Mouse (Mus musculus): ENCODE results near the gene Tpte. TPM values are rescaled to one million over a fixed set of nuclear protein-coding genes. Genes with fewer than 3 reads are reported as not detected.

Gene Tpte
- polyA plus RNA-seq (2015; fragmentation: Nextera tagmentation; extraction: Ambion mirVana), result not detected in 2 replicates

DNA sequence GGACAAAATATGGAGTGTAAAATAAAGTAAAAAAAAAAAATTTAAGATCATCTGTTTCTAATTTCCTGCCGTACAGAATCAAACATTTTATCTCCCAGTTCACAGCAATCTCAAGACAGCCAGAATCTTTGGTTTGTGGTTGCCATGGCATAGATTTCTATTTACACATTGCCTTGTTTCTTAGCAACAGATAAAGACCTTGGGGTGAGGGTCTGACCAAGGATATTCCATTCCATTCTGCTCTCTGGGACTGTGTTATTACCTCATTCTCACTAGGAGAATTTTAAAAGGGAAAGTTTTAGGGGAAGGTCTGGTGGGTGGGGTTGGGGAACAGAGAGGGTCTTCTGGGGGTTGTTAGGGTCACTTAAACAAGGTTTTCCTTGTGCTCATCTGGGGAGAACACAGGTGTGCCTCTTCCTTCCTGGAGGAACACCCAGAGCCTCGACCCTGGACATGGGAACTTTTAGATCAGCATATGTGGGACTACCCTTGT, at the start of gene Tpte:
Gene Tpte (plus strand): TSS at position 443 of the 493 bp plus-strand sequence.
- Histone ChIP-seq H3K27me3 (replicated peaks) (no peaks in the 10 kb centered on the region), H3K27ac (no peak within 1 kb of the TSS), H3K36me3 (no peaks in the 10 kb centered on the region), H3K9me3 (no peaks in the 10 kb centered on the region), H3K4me1 (no peaks in the 10 kb centered on the region), H3K9ac (no peak within 1 kb of the TSS), H3K4me3 (replicated peaks) (no peak within 1 kb of the TSS), H3K4me2 (no peak within 1 kb of the TSS)
- ATAC-seq (ENCODE audit: insufficient read depth, low FRiP score, low read depth), result no peak
- 41% methylated on average over 2 of the region's 2 CpGs for WGBS

- Histone ChIP-seq H3K9ac (no peak overlapping the region), H3K9me3 (no peaks in the 10 kb centered on the region), H3K27ac (no peak overlapping the region), H3K4me1 (no peaks in the 10 kb centered on the region), H3K4me2 (no peak overlapping the region), H3K4me3 (replicated peaks) (no peak overlapping the region), H3K36me3 (no peaks in the 10 kb centered on the region), H3K27me3 (replicated peaks) (no peaks in the 10 kb centered on the region)
- ATAC-seq (ENCODE audit: insufficient read depth, low FRiP score, low read depth), result no peak
- 92% methylated on average over 9 of the region's 9 CpGs for WGBS
These were observed 40.3 kb upstream of the Tpte start for GRCm38 (mm10) chr8:22242986-22243385.

- H3K9ac ChIP-seq, result no peak overlapping the region
- H3K36me3 ChIP-seq, result no peaks in the 10 kb centered on the region
- H3K4me1 ChIP-seq, result no peaks in the 10 kb centered on the region
- no peak overlapping the region for H3K4me2 ChIP-seq
- no peaks in the 10 kb centered on the region for H3K9me3 ChIP-seq
- 45% methylated on average over 1 of the region's 1 CpGs for WGBS
- no peak for ATAC-seq (ENCODE audit: insufficient read depth, low FRiP score, low read depth)
- no peak overlapping the region for H3K27ac ChIP-seq
- no peaks in the 10 kb centered on the region for H3K27me3 ChIP-seq (replicated peaks)
- no peak overlapping the region for H3K4me3 ChIP-seq (replicated peaks)
These were observed 37.6 kb upstream of the Tpte start for GRCm38 (mm10) chr8:22245663-22246062.

GRCm38 (mm10) chr8:22247956-22248355, 35.3 kb upstream of the Tpte start:
- Histone ChIP-seq H3K9ac (no peak overlapping the region), H3K4me1 (no peaks in the 10 kb centered on the region), H3K4me2 (no peak overlapping the region), H3K27ac (no peak overlapping the region), H3K36me3 (no peaks in the 10 kb centered on the region), H3K27me3 (replicated peaks) (no peaks in the 10 kb centered on the region), H3K9me3 (no peaks in the 10 kb centered on the region), H3K4me3 (replicated peaks) (no peak overlapping the region)
- WGBS, result 82% methylated on average over 12 of the region's 12 CpGs
- ATAC-seq (ENCODE audit: insufficient read depth, low FRiP score, low read depth), result no peak

- H3K9me3 ChIP-seq, result no peaks in the 10 kb centered on the region
- WGBS, result 66% methylated on average over 9 of the region's 9 CpGs
These were observed 34.2 kb upstream of the Tpte start for GRCm38 (mm10) chr8:22249080-22249479.

DNA sequence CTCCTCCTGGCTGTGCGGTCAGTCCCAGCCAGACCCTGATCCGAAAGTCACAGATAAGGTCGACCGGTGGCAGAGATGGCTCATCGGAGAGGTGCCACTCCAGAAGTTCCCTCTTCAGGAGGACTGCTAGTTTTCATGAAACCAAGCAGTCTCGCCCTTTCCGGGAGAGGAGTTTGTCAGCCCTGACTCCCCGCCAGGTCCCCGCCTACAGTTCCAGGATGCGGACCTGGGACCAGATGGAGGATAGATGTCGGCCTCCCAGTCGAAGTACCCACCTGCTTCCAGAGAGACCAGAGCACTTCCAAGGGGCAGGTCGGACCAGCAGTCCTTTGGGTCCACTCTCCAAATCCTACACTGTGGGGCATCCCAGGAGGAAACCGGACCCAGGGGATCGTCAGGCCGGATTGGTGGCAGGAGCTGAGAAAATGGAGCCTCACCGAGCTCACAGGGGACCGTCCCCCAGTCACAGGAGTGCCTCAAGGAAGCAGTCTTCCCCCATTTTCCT, 24.2 kb upstream of the Tpte start:
- H3K9ac ChIP-seq, result no peak overlapping the region
- no peaks in the 10 kb centered on the region for H3K9me3 ChIP-seq
- H3K27ac ChIP-seq, result no peak overlapping the region
- H3K36me3 ChIP-seq, result no peaks in the 10 kb centered on the region
- no peak overlapping the region for H3K4me2 ChIP-seq
- no peak overlapping the region for H3K4me3 ChIP-seq (replicated peaks)
- 87% methylated on average over 18 of the region's 18 CpGs for WGBS
- H3K27me3 ChIP-seq (replicated peaks), result no peaks in the 10 kb centered on the region
- 0 out of 2 replicates have a peak, but pooled peaks cover 3% of the 10 kb centered on the region for H3K4me1 ChIP-seq
- ATAC-seq (ENCODE audit: insufficient read depth, low FRiP score, low read depth), result no peak

More at GRCm38 (mm10) chr8:22249080-22249479, 34.2 kb upstream of the Tpte start:
- Histone ChIP-seq H3K4me3 (replicated peaks) (no peak overlapping the region), H3K27me3 (replicated peaks) (no peaks in the 10 kb centered on the region), H3K4me2 (no peak overlapping the region), H3K27ac (no peak overlapping the region), H3K36me3 (no peaks in the 10 kb centered on the region), H3K9ac (no peak overlapping the region), H3K4me1 (no peaks in the 10 kb centered on the region)
- ATAC-seq (ENCODE audit: insufficient read depth, low FRiP score, low read depth), result no peak

GRCm38 (mm10) chr8:22259531-22259930, 23.7 kb upstream of the Tpte start:
- 82% methylated on average over 12 of the region's 12 CpGs for WGBS
- H3K27ac ChIP-seq, result no peak overlapping the region
- H3K4me2 ChIP-seq, result no peak overlapping the region
- H3K9me3 ChIP-seq, result no peaks in the 10 kb centered on the region
- no peak overlapping the region for H3K4me3 ChIP-seq (replicated peaks)
- H3K27me3 ChIP-seq (replicated peaks), result no peaks in the 10 kb centered on the region
- H3K4me1 ChIP-seq, result 0 out of 2 replicates have a peak, but pooled peaks cover 3% of the 10 kb centered on the region
- no peaks in the 10 kb centered on the region for H3K36me3 ChIP-seq
- H3K9ac ChIP-seq, result no peak overlapping the region
- no peak for ATAC-seq (ENCODE audit: insufficient read depth, low FRiP score, low read depth)

DNA sequence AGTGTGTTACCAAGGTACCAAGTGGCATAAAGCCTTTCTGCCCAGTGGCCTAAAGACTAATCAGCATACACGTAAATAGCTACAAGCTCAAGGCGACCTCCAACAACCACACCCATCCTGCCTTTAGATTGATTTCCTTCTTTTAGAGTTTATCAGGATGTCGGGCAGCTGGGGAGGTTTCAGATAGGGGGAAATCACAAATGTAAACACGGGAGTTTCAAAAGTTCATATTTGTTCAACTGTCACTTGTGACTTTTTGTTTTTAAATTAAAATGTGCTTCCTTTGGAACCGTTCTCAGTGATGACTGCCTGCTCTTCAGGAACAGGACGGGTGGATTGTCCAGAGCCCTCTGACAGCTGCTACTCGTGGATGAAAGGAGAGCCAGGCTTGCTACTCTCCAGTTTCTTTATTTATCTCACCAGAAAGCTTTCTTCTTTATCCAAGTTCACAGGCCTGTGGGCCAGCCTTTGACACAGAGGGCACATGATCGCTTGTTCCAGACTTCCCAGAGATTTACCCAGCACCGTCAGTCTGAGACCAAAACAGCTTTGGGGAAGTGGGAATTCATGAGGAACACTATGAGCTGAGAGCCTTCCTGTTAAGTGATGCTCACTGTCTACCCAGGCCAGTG, 23.0 kb upstream of the Tpte start:
- H3K4me2 ChIP-seq, result no peak overlapping the region
- no peaks in the 10 kb centered on the region for H3K27me3 ChIP-seq (replicated peaks)
- no peaks in the 10 kb centered on the region for H3K36me3 ChIP-seq
- H3K27ac ChIP-seq, result no peak overlapping the region
- 21% methylated on average over 9 of the region's 9 CpGs for WGBS
- 0 out of 2 replicates have a peak, but pooled peaks cover 3% of the 10 kb centered on the region for H3K4me1 ChIP-seq
- no peak overlapping the region for H3K4me3 ChIP-seq (replicated peaks)
- ATAC-seq (ENCODE audit: insufficient read depth, low FRiP score, low read depth), result no peak
- no peaks in the 10 kb centered on the region for H3K9me3 ChIP-seq
- H3K9ac ChIP-seq, result no peak overlapping the region

DNA sequence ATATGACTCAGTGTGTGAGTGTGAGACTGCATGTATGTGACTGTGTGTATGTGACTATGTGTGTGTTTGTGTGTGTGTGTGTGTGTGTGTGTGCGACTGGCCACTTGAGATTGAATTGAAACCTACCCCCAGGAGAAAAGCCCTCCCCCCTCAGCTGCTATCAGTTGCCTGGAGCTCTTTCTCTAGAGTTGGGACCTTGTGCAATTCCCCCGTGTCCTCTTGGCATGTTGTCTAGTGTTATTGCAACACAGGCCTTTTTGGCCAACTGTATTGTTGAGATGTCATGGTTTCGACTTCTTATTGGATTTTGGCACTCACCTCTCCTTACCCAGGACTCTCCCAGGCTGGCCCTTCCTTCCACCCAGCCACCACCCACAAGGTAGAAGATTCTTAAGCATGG, 21.0 kb upstream of the Tpte start:
- H3K27ac ChIP-seq, result no peak overlapping the region
- no peaks in the 10 kb centered on the region for H3K36me3 ChIP-seq
- ATAC-seq (ENCODE audit: insufficient read depth, low FRiP score, low read depth), result no peak
- H3K4me2 ChIP-seq, result no peak overlapping the region
- H3K4me1 ChIP-seq, result 0 out of 2 replicates have a peak, but pooled peaks cover 3% of the 10 kb centered on the region
- H3K9me3 ChIP-seq, result no peaks in the 10 kb centered on the region
- H3K9ac ChIP-seq, result no peak overlapping the region
- 82% methylated on average over 3 of the region's 3 CpGs for WGBS
- no peaks in the 10 kb centered on the region for H3K27me3 ChIP-seq (replicated peaks)
- H3K4me3 ChIP-seq (replicated peaks), result no peak overlapping the region

- no peak overlapping the region for H3K27ac ChIP-seq
- H3K27me3 ChIP-seq (replicated peaks), result no peaks in the 10 kb centered on the region
- no peak overlapping the region for H3K4me3 ChIP-seq (replicated peaks)
- no peak for ATAC-seq (ENCODE audit: insufficient read depth, low FRiP score, low read depth)
- H3K36me3 ChIP-seq, result no peaks in the 10 kb centered on the region
- no peak overlapping the region for H3K9ac ChIP-seq
- H3K4me1 ChIP-seq, result 0 out of 2 replicates have a peak, but pooled peaks cover 3% of the 10 kb centered on the region
- H3K9me3 ChIP-seq, result no peaks in the 10 kb centered on the region
- 73% methylated on average over 6 of the region's 6 CpGs for WGBS
- no peak overlapping the region for H3K4me2 ChIP-seq
These were observed 18.9 kb upstream of the Tpte start for GRCm38 (mm10) chr8:22264292-22264691.

DNA sequence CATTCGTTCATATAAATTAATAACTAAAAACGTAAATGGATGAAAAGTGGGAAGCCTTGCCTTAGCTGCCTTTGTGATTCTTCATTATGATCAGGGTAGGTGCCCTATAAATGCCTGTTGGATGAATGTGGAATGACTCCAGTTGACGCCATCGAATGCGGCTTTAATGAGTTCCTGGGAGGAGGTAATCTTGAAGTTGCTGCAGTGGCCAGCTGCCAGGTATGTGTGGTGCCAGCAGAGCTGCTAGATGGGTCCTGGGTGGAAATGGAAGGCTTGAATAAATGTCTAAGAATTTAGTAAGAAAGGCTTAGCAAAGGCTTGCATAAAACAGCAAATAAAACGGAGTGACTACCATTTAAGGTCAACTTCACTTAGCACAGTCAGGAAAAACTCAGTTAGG, 18.5 kb upstream of the Tpte start:
- Histone ChIP-seq H3K9me3 (no peaks in the 10 kb centered on the region), H3K4me2 (no peak overlapping the region), H3K36me3 (no peaks in the 10 kb centered on the region), H3K9ac (no peak overlapping the region), H3K4me1 (0 out of 2 replicates have a peak, but pooled peaks cover 3% of the 10 kb centered on the region), H3K27ac (no peak overlapping the region), H3K4me3 (replicated peaks) (no peak overlapping the region), H3K27me3 (replicated peaks) (no peaks in the 10 kb centered on the region)
- ATAC-seq (ENCODE audit: insufficient read depth, low FRiP score, low read depth), result no peak
- 80% methylated on average over 6 of the region's 6 CpGs for WGBS

DNA sequence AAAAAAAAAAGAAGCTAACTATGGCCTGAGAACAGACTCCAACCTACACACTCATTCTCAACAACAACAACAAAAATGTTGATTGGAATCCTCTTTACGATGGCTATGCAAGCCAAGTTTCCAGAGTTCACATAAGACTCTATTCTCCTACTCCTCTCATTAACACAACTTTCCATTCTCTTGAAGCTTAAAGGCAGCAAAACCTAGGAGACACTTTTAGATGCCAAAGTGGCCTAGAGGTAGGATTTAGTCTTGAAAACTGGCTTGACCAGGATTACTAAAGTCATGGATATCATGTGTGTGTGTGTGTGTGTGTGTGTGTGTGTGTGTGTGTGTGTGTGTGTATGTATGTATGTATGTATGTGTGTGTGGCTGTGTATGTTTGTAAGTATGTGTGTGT, 18.0 kb upstream of the Tpte start:
- H3K4me2 ChIP-seq, result no peak overlapping the region
- no peaks in the 10 kb centered on the region for H3K9me3 ChIP-seq
- WGBS, result 86% methylated on average over 1 of the region's 1 CpGs
- H3K27ac ChIP-seq, result no peak overlapping the region
- H3K4me3 ChIP-seq (replicated peaks), result no peak overlapping the region
- no peak for ATAC-seq (ENCODE audit: insufficient read depth, low FRiP score, low read depth)
- H3K9ac ChIP-seq, result no peak overlapping the region
- H3K36me3 ChIP-seq, result no peaks in the 10 kb centered on the region
- 0 out of 2 replicates have a peak, but pooled peaks cover 3% of the 10 kb centered on the region for H3K4me1 ChIP-seq
- H3K27me3 ChIP-seq (replicated peaks), result no peaks in the 10 kb centered on the region

Data from stomach, embryonic 15.5 days (tissue).